Mouse (Mus musculus) ES-Bruce4 (cell line): ENCODE measurements around the gene Tmem210. TPM values are rescaled to one million over a fixed set of nuclear protein-coding genes. Genes with fewer than 3 reads are reported as not detected.

Source experiments
- H3K27ac ChIP-seq: 2 replicates; pipeline ENCODE4 v1.5.1; 2012; ENCODE audit warnings: low read length, inconsistent platforms; ENCODE audit not compliant: insufficient read depth
- H3K27me3 ChIP-seq: 2 replicates; pipeline ENCODE4 v1.6.1; 2012; ENCODE audit warnings: mild to moderate bottlenecking, low read length, inconsistent platforms; ENCODE audit not compliant: control insufficient read depth, poor library complexity, insufficient read depth, severe bottlenecking
- H3K36me3 ChIP-seq: 2 replicates; pipeline ENCODE4 v1.6.1; 2012; ENCODE audit warnings: inconsistent platforms, mild to moderate bottlenecking, low read length, moderate library complexity; ENCODE audit not compliant: control insufficient read depth, poor library complexity, insufficient read depth, severe bottlenecking
- H3K4me1 ChIP-seq: one replicate; pipeline ENCODE4 v1.8.1; 2011; ENCODE audit warnings: low read length; ENCODE audit not compliant: control insufficient read depth, insufficient read depth
- H3K4me3 ChIP-seq: 2 replicates; pipeline ENCODE4 v1.5.1; 2011; ENCODE audit warnings: low read depth, mild to moderate bottlenecking, low read length
- H3K9ac ChIP-seq: 2 replicates; pipeline ENCODE4 v1.6.1; 2012; ENCODE audit warnings: low read depth, mild to moderate bottlenecking, inconsistent platforms; ENCODE audit not compliant: poor library complexity, severe bottlenecking
- H3K9me3 ChIP-seq: replicated peaks from 2 replicates; pipeline ENCODE4 v1.6.1; 2012; ENCODE audit warnings: mild to moderate bottlenecking, low read length, inconsistent platforms; ENCODE audit not compliant: control insufficient read depth, poor library complexity, insufficient read depth, severe bottlenecking
- CTCF ChIP-seq: IDR thresholded peaks from one replicate; pipeline ENCODE4 v1.8.1; 2011; ENCODE audit warnings: low read depth, low read length
- EP300 ChIP-seq: IDR thresholded peaks from 2 replicates; pipeline ENCODE4 v1.6.1; 2011; ENCODE audit warnings: low read depth, low read length; ENCODE audit not compliant: insufficient read depth
- POLR2A ChIP-seq: IDR thresholded peaks from one replicate; pipeline ENCODE4 v1.8.1; 2011; ENCODE audit warnings: low read length; ENCODE audit not compliant: insufficient read depth
- polyA plus RNA-seq: library from polyadenylated mRNA; stranded (reverse); fragments of >200 nt; gene quantifications from 2 replicates; pipeline ENCODE4 v1.2.4, GENCODE M21; 2011; ENCODE audit warnings: low read depth; ENCODE audit not compliant: missing spikeins, insufficient read depth, insufficient read length

Gene Tmem210
- polyA plus RNA-seq, 1 experiment, result not detected

DNA sequence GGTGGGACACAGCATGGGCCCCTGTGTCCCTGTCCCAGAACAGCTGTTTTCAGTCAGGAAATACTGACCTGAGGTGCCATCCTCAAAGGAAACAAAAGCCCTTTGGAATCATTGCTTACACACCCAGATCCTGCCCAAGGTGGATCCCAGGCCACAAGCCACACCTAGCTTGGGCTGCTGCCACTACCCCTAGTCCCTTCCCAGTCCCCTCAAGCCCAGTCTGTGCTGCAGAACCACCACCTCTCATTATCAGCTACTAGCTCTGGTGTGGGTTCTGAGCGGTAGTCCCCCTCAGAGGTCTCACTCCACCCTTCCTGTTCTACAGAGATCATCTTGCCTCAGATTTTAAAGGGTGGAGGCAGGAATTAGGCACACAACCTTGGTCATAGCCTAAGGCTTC, 1.6 kb upstream of the Tmem210 start:
- Histone ChIP-seq H3K9me3 (no peaks in the 10 kb centered on the region), H3K27me3 (no peaks in the 10 kb centered on the region; the same call in 1 of the 2 replicates), H3K4me1 (peaks cover 4% of the 10 kb centered on the region), H3K27ac (no peak overlapping the region), H3K36me3 (no peaks in the 10 kb centered on the region; the same call in none of the 2 replicates), H3K4me3 (no peak overlapping the region), H3K9ac (no peak overlapping the region)
- TF ChIP-seq CTCF (no peak), EP300 (no peak), POLR2A (no peak)

DNA sequence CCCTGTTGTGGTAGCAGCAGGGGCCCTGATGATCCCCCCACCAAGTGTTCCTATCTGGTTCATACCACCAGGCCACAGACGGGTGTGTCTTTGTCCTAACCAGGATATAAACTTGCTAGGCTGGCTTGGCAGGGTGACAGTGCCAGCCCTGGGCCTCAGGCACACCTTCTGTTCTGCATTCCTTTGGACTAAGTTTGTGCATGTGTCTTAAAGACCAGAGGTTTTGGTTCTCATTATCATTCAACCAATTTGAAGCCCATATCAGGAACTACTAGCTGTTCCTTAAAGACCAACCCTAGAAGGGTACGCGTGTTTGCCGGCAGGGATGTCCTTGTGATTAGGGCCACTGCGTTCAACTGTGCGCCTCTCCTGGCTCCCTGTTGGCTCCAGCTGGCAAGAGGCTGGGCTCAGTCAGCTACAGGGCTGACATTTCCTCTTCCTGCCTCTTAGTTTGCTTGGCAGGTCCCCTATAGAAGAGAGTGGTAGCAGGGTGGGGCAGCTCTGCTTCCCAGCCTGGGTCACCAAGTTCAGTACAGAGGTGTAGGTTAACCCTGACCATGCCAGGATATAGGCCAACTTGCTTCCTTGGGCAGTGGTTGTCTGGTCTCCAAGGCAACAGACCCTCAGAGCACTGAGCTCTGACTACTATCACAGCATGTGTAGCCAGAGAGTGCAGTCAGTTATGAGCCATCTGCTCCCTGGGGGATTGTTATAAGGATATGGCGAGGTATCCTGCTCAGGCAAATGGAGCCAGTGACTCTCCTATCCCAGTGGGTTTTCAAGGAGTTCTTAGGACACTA, 908 bp upstream of the Tmem210 start:
- Histone ChIP-seq H3K27me3 (peaks cover 6% of the 10 kb centered on the region; the same call in 1 of the 2 replicates), H3K4me3 (no peak overlapping the region), H3K9me3 (no peaks in the 10 kb centered on the region), H3K27ac (no peak overlapping the region), H3K9ac (no peak overlapping the region), H3K4me1 (peaks cover 4% of the 10 kb centered on the region), H3K36me3 (no peaks in the 10 kb centered on the region; the same call in none of the 2 replicates)
- TF ChIP-seq CTCF (no peak), EP300 (no peak), POLR2A (no peak)

DNA sequence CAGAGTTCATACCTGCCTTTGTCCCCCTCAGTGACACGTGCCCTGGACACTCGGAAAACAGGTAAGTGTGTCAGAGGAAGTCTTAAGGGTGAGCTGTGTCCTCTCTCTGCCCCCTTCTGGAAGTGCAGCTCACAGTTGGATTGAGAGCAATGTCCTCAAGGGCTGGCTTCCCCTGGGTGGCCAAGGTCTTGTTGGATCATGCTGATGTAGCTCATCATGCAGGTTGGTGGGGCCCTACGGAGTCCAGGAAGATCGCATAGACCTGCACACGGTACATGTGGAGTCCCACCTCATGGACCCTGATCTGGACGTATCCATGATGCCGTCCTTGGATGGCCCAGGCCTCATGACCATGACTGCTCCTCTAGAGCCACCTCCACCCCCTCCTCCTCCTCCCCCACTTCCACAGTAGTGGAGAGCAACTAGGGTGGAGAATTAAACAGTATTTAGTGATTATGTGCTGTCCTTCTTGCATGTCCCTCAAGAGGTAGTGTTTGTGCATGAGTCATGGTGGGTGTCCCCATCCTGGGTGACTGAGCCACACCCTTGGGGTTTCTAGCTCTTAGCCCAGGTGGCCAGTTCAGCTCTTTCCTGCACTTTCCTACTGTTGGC, 895 bp downstream of the Tmem210 start:
- peaks cover 11% of the 10 kb centered on the region; the same call in 1 of the 2 replicates for H3K27me3 ChIP-seq
- no peaks in the 10 kb centered on the region for H3K9me3 ChIP-seq
- H3K4me3 ChIP-seq, result no peak overlapping the region
- no peak overlapping the region for H3K9ac ChIP-seq
- H3K27ac ChIP-seq, result no peak overlapping the region
- H3K4me1 ChIP-seq, result peaks cover 4% of the 10 kb centered on the region
- TF ChIP-seq POLR2A, result no peak
- TF ChIP-seq EP300, result no peak
- no peak for TF ChIP-seq CTCF
- H3K36me3 ChIP-seq, result no peaks in the 10 kb centered on the region; the same call in none of the 2 replicates

DNA sequence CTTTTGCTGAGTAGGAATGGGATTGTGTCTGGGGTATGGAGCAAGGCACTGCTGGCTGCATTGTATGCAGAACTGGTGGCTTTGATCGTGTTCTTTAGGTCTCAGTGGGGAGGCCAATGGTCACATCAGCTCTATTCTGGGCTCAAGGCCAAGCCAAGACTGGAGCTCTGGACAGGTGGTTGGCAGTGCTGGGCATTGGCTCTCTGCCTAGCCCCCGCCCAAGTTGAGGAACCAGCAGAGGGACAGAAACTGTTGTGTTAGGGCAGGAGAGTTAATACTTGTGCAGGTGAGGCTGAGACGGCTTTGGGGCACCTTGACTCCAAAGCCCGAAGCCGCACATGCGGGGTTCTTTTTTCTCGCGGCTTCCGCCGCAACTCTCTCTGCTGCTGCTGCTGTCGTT, 1.7 kb downstream of the Tmem210 start, which contains the start of gene Lrrc26:
Gene Lrrc26 (plus strand): TSS at position 265 of the 400 bp plus-strand sequence.
- TF ChIP-seq POLR2A (no peak), CTCF (no peak), EP300 (no peak)
- H3K9ac ChIP-seq, result peak within 1 kb of the TSS; percentile 9; the same call in 1 of the 2 replicates

DNA sequence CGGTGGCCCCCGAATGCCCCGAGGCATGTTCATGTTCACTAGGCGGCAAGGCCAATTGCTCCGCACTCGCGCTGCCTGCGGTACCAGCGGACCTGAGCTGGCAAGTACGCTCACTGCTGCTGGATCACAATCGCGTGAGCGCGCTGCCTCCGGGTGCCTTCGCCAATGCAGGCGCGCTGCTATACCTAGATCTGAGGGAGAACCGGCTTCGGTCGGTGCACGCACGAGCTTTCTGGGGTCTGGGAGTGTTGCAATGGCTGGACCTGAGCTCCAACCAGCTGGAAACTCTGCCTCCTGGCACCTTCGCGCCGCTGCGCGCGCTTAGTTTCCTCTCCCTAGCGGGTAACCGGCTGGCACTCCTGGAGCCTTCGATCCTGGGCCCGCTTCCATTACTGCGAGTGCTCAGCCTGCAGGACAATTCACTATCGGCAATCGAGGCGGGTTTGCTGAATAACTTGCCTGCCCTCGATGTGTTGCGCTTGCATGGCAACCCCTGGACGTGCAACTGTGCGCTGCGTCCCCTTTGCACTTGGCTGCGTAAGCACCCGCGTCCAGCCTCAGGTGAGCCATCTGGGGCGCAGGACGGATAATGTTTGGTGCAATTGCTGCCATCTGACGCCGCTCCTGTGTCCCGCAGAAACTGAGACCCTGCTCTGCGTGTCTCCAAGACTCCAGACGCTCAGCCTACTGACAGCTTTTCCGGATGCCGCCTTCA, 2.3 kb downstream of the Tmem210 start:
- H3K27me3 ChIP-seq, result peaks cover 11% of the 10 kb centered on the region; the same call in 1 of the 2 replicates
- TF ChIP-seq EP300 (no peak), CTCF (no peak), POLR2A (no peak)
- H3K4me3 ChIP-seq, result peak overlapping the region; percentile 51
- H3K4me1 ChIP-seq, result peaks cover 4% of the 10 kb centered on the region
- H3K27ac ChIP-seq, result no peak overlapping the region
- H3K9ac ChIP-seq, result peak overlapping the region; percentile 9; the same call in 1 of the 2 replicates
- no peaks in the 10 kb centered on the region for H3K36me3 ChIP-seq
- no peaks in the 10 kb centered on the region for H3K9me3 ChIP-seq

More for the DNA sequence above, 1.7 kb downstream of the Tmem210 start, which contains the start of gene Lrrc26:
- Histone ChIP-seq H3K36me3 (no peaks in the 10 kb centered on the region; the same call in 1 of the 2 replicates), H3K27ac (no peak within 1 kb of the TSS), H3K4me1 (peaks cover 4% of the 10 kb centered on the region), H3K27me3 (peaks cover 11% of the 10 kb centered on the region; the same call in 1 of the 2 replicates), H3K9me3 (no peaks in the 10 kb centered on the region), H3K4me3 (peak within 1 kb of the TSS; percentile 51)
